Comparison of ENCODE assay signal across 18 mouse cellular contexts in genomic region chr2:165554066-165554465, GRCm38 (mm10).
"Had no signal": no experiment of that assay in that cellular context is flagged by ENCODE, and none has a peak within 500 bp of the region (broad histone marks: within the 10 kb centered on the region; RNA-seq: fewer than 3 reads in every experiment).

No protein-coding gene starts in this region.

- H3K4me3 ChIP-seq: liver, embryonic 12.5 days; midbrain, embryonic 13.5 days; midbrain, embryonic 15.5 days; myocyte; neural tube, embryonic 13.5 days; neural tube, embryonic 15.5 days; stomach, embryonic 15.5 days had no signal

- H3K27ac ChIP-seq: liver, embryonic 12.5 days; liver, embryonic 14.5 days; midbrain, embryonic 13.5 days; midbrain, embryonic 15.5 days; neural tube, embryonic 13.5 days; neural tube, embryonic 15.5 days; stomach, embryonic 15.5 days; stomach, postnatal 0 days had no signal

- H3K9ac ChIP-seq: liver, embryonic 12.5 days; liver, embryonic 14.5 days; lung, embryonic 14.5 days; midbrain, embryonic 13.5 days; midbrain, embryonic 15.5 days; neural tube, embryonic 13.5 days; neural tube, embryonic 15.5 days; stomach, embryonic 15.5 days had no signal

- H3K27me3 ChIP-seq: midbrain, embryonic 15.5 days; stomach, embryonic 15.5 days had no signal

- H3K36me3 ChIP-seq: liver, embryonic 12.5 days; midbrain, embryonic 13.5 days; midbrain, embryonic 15.5 days; neural tube, embryonic 13.5 days; neural tube, embryonic 15.5 days; stomach, embryonic 15.5 days had no signal

- H3K9me3 ChIP-seq: liver, embryonic 12.5 days; midbrain, embryonic 13.5 days; midbrain, embryonic 15.5 days; neural tube, embryonic 13.5 days; neural tube, embryonic 15.5 days; stomach, embryonic 15.5 days had no signal

- H3K4me2 ChIP-seq: liver, embryonic 12.5 days; lung, embryonic 14.5 days; midbrain, embryonic 11.5 days; midbrain, embryonic 13.5 days; midbrain, embryonic 15.5 days; neural tube, embryonic 13.5 days; neural tube, embryonic 15.5 days; stomach, embryonic 15.5 days had no signal

- ATAC-seq: liver, embryonic 12.5 days; midbrain, embryonic 13.5 days; midbrain, embryonic 15.5 days had no signal

- DNase-seq: lung, adult 18-20 months; lung, embryonic 14.5 days; lung, postnatal 10 days; lung, postnatal 4 days; right cerebral cortex, adult 18-20 months; thymus, adult 2 months; thymus, postnatal 25 days; thymus, postnatal 4 days had no signal

- H3K4me1 ChIP-seq: liver, embryonic 12.5 days; midbrain, embryonic 13.5 days; midbrain, embryonic 15.5 days; neural tube, embryonic 13.5 days; stomach, embryonic 15.5 days had no signal
